Mouse (Mus musculus) bone marrow macrophage, adult 2 months (primary cell): Measurements from ENCODE around the gene Pou2af1. TPM values are rescaled to one million over a fixed set of nuclear protein-coding genes. Genes with fewer than 3 reads are reported as not detected.

Experiments
- H3K27ac ChIP-seq: 2 replicates; pipeline ENCODE4 v1.5.1; 2012; ENCODE audit warnings: low read depth, low read length; ENCODE audit not compliant: insufficient read depth
- H3K4me1 ChIP-seq: 2 replicates; pipeline ENCODE4 v1.6.1; 2012; ENCODE audit warnings: low read length; ENCODE audit not compliant: control insufficient read depth, insufficient read depth
- H3K4me3 ChIP-seq: 2 replicates; pipeline ENCODE4 v1.5.1; 2012; ENCODE audit warnings: mild to moderate bottlenecking, low read length, moderate library complexity; ENCODE audit not compliant: insufficient read depth
- CTCF ChIP-seq: IDR thresholded peaks from 2 replicates; pipeline ENCODE4 v1.5.1; 2012; ENCODE audit warnings: low read depth, mild to moderate bottlenecking, low read length, moderate library complexity
- POLR2A ChIP-seq: IDR thresholded peaks from 2 replicates; pipeline ENCODE4 v1.6.1; 2012; ENCODE audit warnings: mild to moderate bottlenecking, low read depth, low read length, borderline replicate concordance
- polyA plus RNA-seq: library from polyadenylated mRNA; stranded (reverse); fragments of >200 nt; gene quantifications from 2 replicates; pipeline ENCODE4 v1.2.4, GENCODE M21; 2012; ENCODE audit not compliant: missing spikeins, insufficient read depth, insufficient read length

The Pou2af1 gene
- polyA plus RNA-seq, 1 experiment: not detected

- no peak for TF ChIP-seq CTCF
- TF ChIP-seq POLR2A: no peak
- Histone ChIP-seq H3K27ac (no peak overlapping the region), H3K4me1 (no peaks in the 10 kb centered on the region), H3K4me3 (no peak overlapping the region)
These were observed 58.6 kb downstream of the Pou2af1 start for GRCm38 (mm10) chr9:51272102-51272501.

- Histone ChIP-seq H3K4me1 (no peaks in the 10 kb centered on the region), H3K4me3 (no peak overlapping the region), H3K27ac (no peak overlapping the region)
- TF ChIP-seq CTCF (no peak), POLR2A (no peak)
These were observed 60.2 kb downstream of the Pou2af1 start for GRCm38 (mm10) chr9:51273581-51274154.

- H3K4me1 ChIP-seq: no peaks in the 10 kb centered on the region
- TF ChIP-seq POLR2A (no peak), CTCF (no peak)
- no peak overlapping the region for H3K27ac ChIP-seq
- no peak overlapping the region for H3K4me3 ChIP-seq
These were observed 61.2 kb downstream of the Pou2af1 start for GRCm38 (mm10) chr9:51274678-51275077.

DNA sequence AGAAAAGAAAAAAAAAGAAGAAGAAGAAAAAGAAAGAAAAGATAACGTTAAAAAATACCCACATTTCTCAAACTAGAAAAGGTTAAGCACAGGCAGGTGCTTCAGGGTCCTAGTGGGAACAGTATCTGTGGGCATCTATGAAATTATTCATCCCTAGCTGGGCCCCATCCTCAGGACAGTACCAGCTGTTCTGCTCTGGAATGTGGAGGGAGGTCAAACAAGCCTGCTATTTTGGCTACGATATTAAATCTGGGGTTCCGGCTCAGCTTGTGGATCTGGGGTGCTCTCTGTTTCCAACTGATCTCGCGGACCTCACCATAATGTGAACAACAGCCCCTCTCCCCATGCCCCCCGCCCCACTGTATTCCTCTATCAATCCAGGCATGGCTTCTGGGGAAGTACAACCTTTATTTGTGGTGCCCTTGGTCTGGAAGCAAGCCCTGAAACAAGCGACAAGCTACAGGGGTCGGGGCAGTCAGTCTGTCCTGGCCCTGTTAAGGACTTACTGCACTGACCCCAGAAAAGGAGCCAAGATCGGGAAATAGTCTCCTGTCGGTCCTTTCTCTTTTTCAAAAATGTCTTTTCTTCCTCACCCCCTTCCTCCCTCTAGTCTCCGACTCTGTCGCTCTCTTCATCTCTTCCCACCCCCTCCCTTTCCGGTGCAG, 64.5 kb downstream of the Pou2af1 start:
- Histone ChIP-seq H3K27ac (no peak overlapping the region), H3K4me3 (no peak overlapping the region), H3K4me1 (no peaks in the 10 kb centered on the region)
- TF ChIP-seq CTCF: no peak
- TF ChIP-seq POLR2A: no peak

DNA sequence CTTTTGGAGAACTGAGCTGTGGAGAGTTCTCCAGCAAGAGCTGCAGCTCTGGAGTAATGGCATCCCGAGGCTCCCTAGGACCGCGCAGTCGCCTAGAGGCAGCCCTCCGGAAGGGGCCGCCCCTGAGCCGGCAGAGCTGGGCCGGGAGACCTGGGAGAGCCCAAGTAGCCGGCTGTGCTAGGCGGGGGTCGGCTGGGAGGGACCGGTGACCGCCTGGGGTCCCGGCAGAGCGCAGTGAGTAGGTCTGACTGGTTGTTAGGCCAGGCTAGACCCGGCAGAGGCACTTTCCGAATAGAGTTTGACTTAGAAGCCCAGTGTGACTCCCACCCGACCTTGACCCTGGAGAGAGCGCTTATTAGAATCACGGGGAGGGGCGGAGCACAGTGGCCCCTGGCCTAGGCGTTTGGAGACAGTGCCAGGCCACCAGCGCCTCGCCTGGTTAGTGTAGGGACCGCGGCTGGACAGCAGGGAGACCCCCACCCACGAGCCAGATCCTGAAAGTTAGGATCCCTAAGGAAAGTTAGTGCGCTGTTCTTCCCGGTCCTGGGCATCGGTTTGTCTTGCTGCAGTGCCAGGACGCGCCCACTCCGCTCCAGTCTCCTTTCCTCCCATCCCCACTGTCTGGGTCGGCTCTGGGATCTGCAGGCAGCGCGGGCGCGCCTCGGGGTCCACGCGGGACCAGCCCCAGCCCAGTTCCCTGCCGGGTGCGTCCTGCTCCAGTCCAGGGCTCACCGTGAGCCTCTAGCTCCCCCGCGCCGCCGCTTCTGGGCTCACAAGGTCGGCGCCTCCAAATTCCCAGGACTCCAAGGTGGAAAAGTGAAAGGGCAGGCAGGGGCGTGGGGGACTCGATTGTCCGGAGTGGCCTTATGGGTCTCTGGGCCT, 65.2 kb downstream of the Pou2af1 start, which contains the start of gene Colca2:
Gene Colca2 (minus strand): TSS at position 70 of the 882 bp plus-strand sequence.
- Histone ChIP-seq H3K27ac (no peak within 1 kb of the TSS), H3K4me3 (no peak within 1 kb of the TSS), H3K4me1 (no peaks in the 10 kb centered on the region)
- TF ChIP-seq CTCF: no peak
- no peak for TF ChIP-seq POLR2A

DNA sequence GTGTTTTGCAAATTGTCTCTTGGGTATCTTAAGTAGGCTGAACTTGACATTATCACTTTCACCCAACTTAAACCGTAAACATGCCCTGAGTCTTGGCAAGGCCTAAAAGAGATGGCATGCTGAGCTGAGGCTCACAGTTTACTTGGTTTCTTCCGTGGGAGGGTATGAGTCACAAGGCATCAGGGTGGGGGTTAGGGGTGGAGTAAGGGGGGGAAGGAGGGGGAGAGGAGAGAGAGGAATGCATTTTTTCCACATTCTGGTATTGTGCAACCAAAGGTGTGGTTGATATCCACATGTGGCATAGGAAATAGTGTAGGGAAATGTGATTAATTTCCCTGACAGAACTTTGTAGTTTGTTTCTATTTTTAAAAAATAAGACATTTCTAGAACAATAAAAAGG, 72.6 kb downstream of the Pou2af1 start:
- Histone ChIP-seq H3K27ac (no peak overlapping the region), H3K4me1 (no peaks in the 10 kb centered on the region), H3K4me3 (no peak overlapping the region)
- TF ChIP-seq POLR2A: no peak
- no peak for TF ChIP-seq CTCF

Other genes with a start within 250 kb of the Pou2af1 start
- gene Sik2, start 204.6 kb upstream of the Pou2af1 start, polyA plus RNA-seq: 12.7 and 13.8 TPM in 2 replicates
- gene Btg4, start 152.8 kb upstream of the Pou2af1 start, polyA plus RNA-seq: not detected in 2 replicates
- gene Layn, start 136.6 kb upstream of the Pou2af1 start, polyA plus RNA-seq: 4.5 and 6.7 TPM in 2 replicates
- gene 4833427G06Rik, start 111.6 kb upstream of the Pou2af1 start, polyA plus RNA-seq: not detected in 2 replicates
- not detected in 2 replicates for gene Gm32742, start 48.2 kb upstream of the Pou2af1 start, polyA plus RNA-seq
- not detected in 2 replicates for gene Colca2, start 64.9 kb downstream of the Pou2af1 start, polyA plus RNA-seq
- gene 1810046K07Rik, start 115.2 kb downstream of the Pou2af1 start, polyA plus RNA-seq: not detected in 2 replicates